ENCODE assay signal across 8 mouse cellular contexts in the genomic region with DNA sequence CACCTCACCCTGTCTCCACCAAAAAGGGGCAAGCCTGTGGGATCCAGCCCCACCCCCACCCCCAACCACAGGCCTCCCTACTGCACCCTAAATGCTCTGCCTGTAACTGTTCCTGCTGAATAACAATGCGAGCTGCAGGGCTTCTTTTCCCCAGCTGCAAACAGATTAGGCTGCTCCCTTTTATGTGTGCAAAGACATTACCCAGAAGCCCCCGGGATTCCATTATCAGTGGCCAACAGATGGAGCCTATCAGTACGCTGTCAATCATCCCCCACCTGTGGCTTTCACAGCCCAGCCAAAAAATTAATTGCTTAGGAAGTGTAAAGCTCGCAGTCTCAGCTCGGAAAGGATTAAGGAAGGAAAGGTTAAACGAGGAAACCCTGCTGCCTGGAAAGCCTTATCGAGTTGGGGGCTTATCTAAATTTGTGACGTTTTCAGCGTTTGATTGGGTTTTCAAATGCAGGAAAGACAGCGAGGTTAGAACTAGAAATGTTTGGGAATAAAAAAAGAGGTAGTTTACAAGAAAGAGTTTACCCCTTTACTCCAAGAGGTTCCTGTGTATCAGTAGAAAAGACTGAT.
DNase-seq lines count a peak whose midpoint lies in the region; ATAC-seq and TF ChIP-seq lines count a peak whose summit lies in the region.

No protein-coding gene starts in this region.

- H3K4me3 ChIP-seq in kidney, embryonic 14.5 days (ENCODE audit: low read length), result no peak overlapping the region
- H3K4me3 ChIP-seq in kidney, adult 2 months (ENCODE audit: insufficient read depth, low read depth, low read length), result no peak overlapping the region
- H3K4me3 ChIP-seq in liver, embryonic 12.5 days, result peak overlapping the region; percentile 30
- H3K4me3 ChIP-seq in stomach, embryonic 16.5 days (replicated peaks; ENCODE audit: low read length), result no peak overlapping the region; the same call in 1 of the 2 replicates

- TF ChIP-seq CTCF in kidney, adult 2 months (conservative IDR thresholded peaks at IDR 0.05; ENCODE audit: insufficient read depth, insufficient read length, low read depth, low read length), result no peak
- TF ChIP-seq CTCF in brain, embryonic 14.5 days (IDR thresholded peaks at IDR 0.05; ENCODE audit: borderline replicate concordance, extremely low read depth, insufficient read depth, insufficient read length), result no peak

- ATAC-seq in kidney, embryonic 14.5 days (ENCODE audit: low FRiP score, low TSS enrichment), result peak; percentile 79
- ATAC-seq in granulocyte monocyte progenitor cell, adult 5-6 weeks (replicated peaks; ENCODE audit: poor library complexity, severe bottlenecking), result peak; percentile 65
- peak; percentile 97 for ATAC-seq in liver, embryonic 12.5 days
- ATAC-seq in stomach, embryonic 16.5 days (ENCODE audit: insufficient read depth, low FRiP score), result peak; percentile 87

- H3K36me3 ChIP-seq in kidney, embryonic 14.5 days (ENCODE audit: control insufficient read depth, insufficient read depth, low read length), result no peaks in the 10 kb centered on the region
- no peaks in the 10 kb centered on the region for H3K36me3 ChIP-seq in kidney, adult 2 months (ENCODE audit: control insufficient read depth, insufficient read depth, low read length)
- H3K36me3 ChIP-seq in liver, embryonic 12.5 days, result no peaks in the 10 kb centered on the region
- no peaks in the 10 kb centered on the region for H3K36me3 ChIP-seq in stomach, embryonic 16.5 days (ENCODE audit: control insufficient read depth, insufficient read depth, low read length)

- TF ChIP-seq POLR2A in kidney, adult 2 months (IDR thresholded peaks at IDR 0.05; ENCODE audit: low read depth, low read length), result no peak
- no peak; the same call in 1 of the 2 replicates for TF ChIP-seq POLR2A in brain, embryonic 14.5 days (IDR thresholded peaks at IDR 0.05; ENCODE audit: borderline replicate concordance, extremely low read depth, insufficient read depth, insufficient read length, poor library complexity, severe bottlenecking)

- no peaks in the 10 kb centered on the region for H3K27me3 ChIP-seq in kidney, embryonic 14.5 days (ENCODE audit: control insufficient read depth, insufficient read depth, low read length)
- H3K27me3 ChIP-seq in kidney, adult 2 months (replicated peaks; ENCODE audit: control insufficient read depth, insufficient read depth, low read length), result no peaks in the 10 kb centered on the region; the same call in 1 of the 2 replicates
- H3K27me3 ChIP-seq in liver, embryonic 12.5 days (replicated peaks), result no peaks in the 10 kb centered on the region
- H3K27me3 ChIP-seq in stomach, embryonic 16.5 days (ENCODE audit: control insufficient read depth, insufficient read depth, low read length), result no peaks in the 10 kb centered on the region

- H3K4me1 ChIP-seq in kidney, embryonic 14.5 days (ENCODE audit: control insufficient read depth, insufficient read depth, low read length), result peaks cover 5% of the 10 kb centered on the region; the same call in 1 of the 2 replicates
- H3K4me1 ChIP-seq in kidney, adult 2 months (ENCODE audit: control insufficient read depth, insufficient read depth, low read length), result no peaks in the 10 kb centered on the region
- peaks cover 25% of the 10 kb centered on the region for H3K4me1 ChIP-seq in liver, embryonic 12.5 days
- H3K4me1 ChIP-seq in stomach, embryonic 16.5 days (ENCODE audit: control insufficient read depth, insufficient read depth, low read length), result peaks cover 6% of the 10 kb centered on the region; the same call in 1 of the 2 replicates

- no peak overlapping the region for H3K27ac ChIP-seq in kidney, embryonic 14.5 days (ENCODE audit: low read depth, low read length)
- no peak overlapping the region for H3K27ac ChIP-seq in kidney, adult 2 months (ENCODE audit: insufficient read depth, low read depth, low read length)
- H3K27ac ChIP-seq in liver, embryonic 12.5 days, result peak overlapping the region; percentile 91
- no peak overlapping the region; the same call in 1 of the 2 replicates for H3K27ac ChIP-seq in stomach, embryonic 16.5 days (ENCODE audit: low read length)

- no peak overlapping the region for H3K9ac ChIP-seq in kidney, embryonic 14.5 days (ENCODE audit: low read depth, low read length)
- peak overlapping the region; percentile 35; the same call in 1 of the 2 replicates for H3K9ac ChIP-seq in liver, embryonic 12.5 days
- H3K9ac ChIP-seq in stomach, embryonic 16.5 days (ENCODE audit: low read length), result no peak overlapping the region

- no peaks in the 10 kb centered on the region for H3K9me3 ChIP-seq in kidney, embryonic 14.5 days (ENCODE audit: control insufficient read depth, low read length)
- H3K9me3 ChIP-seq in liver, embryonic 12.5 days (replicated peaks), result no peaks in the 10 kb centered on the region
- H3K9me3 ChIP-seq in stomach, embryonic 16.5 days (replicated peaks; ENCODE audit: control insufficient read depth, low read length), result no peaks in the 10 kb centered on the region

- no peak for DNase-seq in kidney, adult 2 months
- peak; percentile 96 for DNase-seq in brain, embryonic 14.5 days (ENCODE audit: low read depth)
- DNase-seq in urinary bladder, postnatal 10 days (ENCODE audit: low spot score), result no peak
- no peak for DNase-seq in adrenal gland, postnatal 36 days

- WGBS in kidney, embryonic 14.5 days, result 4% methylated on average over 10 of the region's 10 CpGs
- 3% methylated on average over 10 of the region's 10 CpGs for WGBS in kidney, adult 2 months
- WGBS in liver, embryonic 12.5 days (ENCODE audit: insufficient replicate concordance), result 1% methylated on average over 10 of the region's 10 CpGs
- WGBS in stomach, embryonic 16.5 days, result under 1% methylated on average over 10 of the region's 10 CpGs

- H3K4me2 ChIP-seq in kidney, embryonic 14.5 days (replicated peaks; ENCODE audit: low read depth, low read length), result peak overlapping the region; percentile 26
- peak overlapping the region; percentile 71 for H3K4me2 ChIP-seq in liver, embryonic 12.5 days
- peak overlapping the region; percentile 13 for H3K4me2 ChIP-seq in stomach, embryonic 16.5 days (ENCODE audit: low read depth, low read length)

Comparison
In these comparisons a context has a peak if more than half of its experiments do, and no peak if none do; other contexts are left out.
1. H3K4me2 ChIP-seq: peak in every context shown above with its lines; median percentile 71 in liver, embryonic 12.5 days; 26 in kidney, embryonic 14.5 days; 13 in stomach, embryonic 16.5 days.